Mouse (Mus musculus) hindbrain, embryonic 15.5 days (tissue): ENCODE measurements around the gene Abcf2. TPM values are rescaled to one million over a fixed set of nuclear protein-coding genes. Genes with fewer than 3 reads are reported as not detected.
"Not testable (repeated sequence)": the region's sequence is repeated elsewhere in the genome, so short reads cannot be mapped to it uniquely, and the experiment has no call there.

Source experiments
- ATAC-seq: fragments of 200-750 bp; cut with Nextera tagmentation; 2 replicates; pipeline ENCODE4 v1.8.0; 2017; ENCODE audit warnings: low read depth, moderate number of reproducible peaks, moderate TSS enrichment; ENCODE audit not compliant: low FRiP score
- H3K27ac ChIP-seq: fragments of 300-500 bp; sonication (generic); replicated peaks from 2 replicates; pipeline ENCODE4 v1.5.1; 2015; ENCODE audit warnings: mild to moderate bottlenecking, inconsistent platforms
- H3K27me3 ChIP-seq: fragments of 300-500 bp; sonication (generic); 2 replicates; pipeline ENCODE4 v1.6.1; 2015; ENCODE audit warnings: control low read depth, inconsistent platforms
- H3K36me3 ChIP-seq: fragments of 300-500 bp; sonication (generic); 2 replicates; pipeline ENCODE4 v1.6.1; 2015; ENCODE audit warnings: control low read depth, inconsistent platforms
- H3K4me1 ChIP-seq: fragments of 300-500 bp; sonication (generic); replicated peaks from 2 replicates; pipeline ENCODE4 v1.6.1; 2015; ENCODE audit warnings: control low read depth, inconsistent platforms
- H3K4me2 ChIP-seq: fragments of 300-500 bp; sonication (generic); 2 replicates; pipeline ENCODE4 v1.6.1; 2015; ENCODE audit warnings: moderate library complexity, mild to moderate bottlenecking, inconsistent platforms
- H3K4me3 ChIP-seq: fragments of 300-500 bp; sonication (generic); 2 replicates; pipeline ENCODE4 v1.5.1; 2015; ENCODE audit warnings: mild to moderate bottlenecking, inconsistent platforms
- H3K9ac ChIP-seq: fragments of 300-500 bp; sonication (generic); 2 replicates; pipeline ENCODE4 v1.6.1; 2015; ENCODE audit warnings: inconsistent platforms
- H3K9me3 ChIP-seq: fragments of 300-500 bp; sonication (generic); 2 replicates; pipeline ENCODE4 v1.6.1; 2016; ENCODE audit warnings: control low read depth, inconsistent platforms
- WGBS: fragments of 180-500 bp; shearing (Covaris S2); methylation state at CpG from one replicate; pipeline ENCODE4 v1.1.7; 2015; 5-methylcytosine and 5-hydroxymethylcytosine counted together
- polyA plus RNA-seq: library from polyadenylated mRNA; unstranded; fragments of >200 nt; fragmentation: Nextera tagmentation; extraction: Ambion mirVana; gene quantifications from 2 replicates; pipeline ENCODE4 v1.2.1, GENCODE M21; 2015

The Abcf2 gene
- polyA plus RNA-seq, 1 experiment from 2014 or later: 82.1 TPM

DNA sequence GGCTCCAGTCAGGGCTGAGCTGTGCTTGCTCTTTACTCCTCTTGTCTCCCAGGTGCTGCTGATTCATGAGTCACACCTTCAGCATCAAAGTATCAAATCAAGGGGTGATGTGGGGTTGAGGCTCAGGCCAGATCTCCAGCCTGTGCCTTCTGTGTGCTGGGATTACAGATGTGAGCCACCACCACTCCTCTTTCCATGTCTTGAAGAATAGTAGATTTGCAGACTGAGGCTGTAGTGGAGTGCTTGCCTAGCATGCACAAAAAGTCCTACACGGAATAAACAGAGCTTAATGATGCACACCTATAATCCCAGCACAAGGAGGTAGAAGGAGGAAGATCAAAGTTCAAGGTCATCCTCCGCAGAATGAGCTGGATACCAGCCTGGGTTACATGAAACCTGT, 20.6 kb downstream of the Abcf2 start, which contains the start of gene 4931409K22Rik:
Gene 4931409K22Rik, minus strand, starts transcription at position 101 of the 400 bp plus-strand sequence.
- Histone ChIP-seq H3K4me3 (no peak within 1 kb of the TSS), H3K36me3 (no peaks in the 10 kb centered on the region)
- 81% methylated on average over 2 of the region's 2 CpGs for WGBS

DNA sequence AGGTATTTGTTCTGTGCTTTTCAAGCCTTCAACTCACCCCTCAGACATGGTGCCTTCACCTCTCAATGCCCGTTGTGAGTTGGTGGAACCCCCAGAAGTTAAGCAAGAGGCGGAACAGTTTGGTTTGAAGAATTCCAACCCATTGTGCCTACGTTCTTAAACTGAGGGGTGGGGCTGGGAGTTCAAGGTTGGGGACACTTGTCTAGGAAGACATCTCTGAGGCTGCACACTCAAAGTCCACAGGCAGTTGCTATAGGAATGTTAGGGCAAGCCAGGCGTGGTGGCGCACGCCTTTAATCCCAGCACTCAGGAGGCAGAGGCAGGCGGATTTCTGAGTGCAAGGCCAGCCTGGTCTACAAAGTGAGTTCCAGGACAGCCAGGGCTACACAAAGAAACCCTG, 21.9 kb downstream of the Abcf2 start:
- H3K9me3 ChIP-seq, H3K9ac ChIP-seq, H3K36me3 ChIP-seq, H3K27ac ChIP-seq, H3K27me3 ChIP-seq, ATAC-seq, H3K4me3 ChIP-seq, H3K4me2 ChIP-seq: not testable (repeated sequence)
- peaks cover 17% of the 10 kb centered on the region for H3K4me1 ChIP-seq
- 90% methylated on average over 7 of the region's 7 CpGs for WGBS

More for the DNA sequence above, 20.6 kb downstream of the Abcf2 start, which contains the start of gene 4931409K22Rik:
- no peak for ATAC-seq
- no peaks in the 10 kb centered on the region for H3K9me3 ChIP-seq
- no peaks in the 10 kb centered on the region for H3K27me3 ChIP-seq
- H3K4me2 ChIP-seq: no peak within 1 kb of the TSS
- peaks cover 4% of the 10 kb centered on the region for H3K4me1 ChIP-seq
- H3K27ac ChIP-seq: no peak within 1 kb of the TSS
- no peak within 1 kb of the TSS for H3K9ac ChIP-seq

DNA sequence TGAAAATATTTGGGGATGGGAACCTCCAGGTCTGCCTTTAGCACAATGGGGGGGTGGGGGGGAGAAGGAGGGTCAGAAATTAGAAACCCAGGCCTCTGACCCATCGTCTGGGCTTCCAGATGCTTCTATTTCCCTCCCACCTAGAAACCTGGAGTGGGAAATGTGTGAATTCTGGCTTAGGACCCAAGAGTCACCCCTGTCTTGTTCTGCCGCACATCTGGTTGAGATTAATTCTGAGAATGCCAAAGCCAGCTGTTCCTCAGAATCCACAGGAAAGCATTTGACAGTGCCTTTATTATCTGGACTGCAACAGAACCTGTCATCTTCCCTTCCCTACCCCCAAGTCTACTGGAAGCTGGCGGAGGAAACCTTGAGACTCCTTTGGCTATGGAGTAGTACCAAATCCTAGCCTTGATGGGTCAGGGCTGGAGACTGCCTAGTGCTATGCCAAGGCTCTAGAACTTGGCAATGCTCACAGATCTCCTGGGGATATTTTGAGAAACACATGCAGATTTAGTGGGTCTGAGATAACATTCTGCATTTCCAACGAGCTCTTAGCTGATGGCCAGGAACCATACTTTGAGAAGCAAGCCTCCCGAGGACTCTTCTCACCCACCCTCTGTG, 23.5 kb downstream of the Abcf2 start:
- no peak overlapping the region for H3K4me2 ChIP-seq
- ATAC-seq: no peak
- no peaks in the 10 kb centered on the region for H3K36me3 ChIP-seq
- H3K27me3 ChIP-seq: no peaks in the 10 kb centered on the region
- H3K27ac ChIP-seq: no peak overlapping the region
- no peak overlapping the region for H3K4me3 ChIP-seq
- WGBS: 75% methylated on average over 5 of the region's 5 CpGs
- H3K9me3 ChIP-seq: no peaks in the 10 kb centered on the region
- H3K9ac ChIP-seq: no peak overlapping the region
- H3K4me1 ChIP-seq: peaks cover 19% of the 10 kb centered on the region

DNA sequence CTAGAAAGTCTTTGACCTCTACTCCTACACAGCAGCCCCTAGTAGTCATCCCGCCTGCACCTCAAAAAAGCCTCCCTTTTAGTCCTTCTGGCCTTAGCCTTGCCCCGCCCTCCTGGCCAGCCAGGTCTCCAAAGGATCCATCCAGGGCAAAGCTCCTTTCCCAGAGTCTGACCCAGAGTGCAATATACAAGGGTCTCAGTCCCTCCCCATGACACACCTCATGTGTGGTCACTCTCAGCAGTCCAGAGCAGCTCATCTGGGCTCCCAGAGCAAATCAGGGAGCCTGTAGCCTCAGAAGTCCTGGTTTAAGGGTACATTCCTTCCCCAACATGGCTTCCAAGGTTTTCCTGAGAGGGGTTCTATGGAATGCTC, 26.0 kb downstream of the Abcf2 start:
- H3K27ac ChIP-seq: peak overlapping the region; percentile 46; the same call in 1 of the 2 replicates
- H3K4me1 ChIP-seq: peaks cover 19% of the 10 kb centered on the region
- no peaks in the 10 kb centered on the region for H3K27me3 ChIP-seq
- H3K4me3 ChIP-seq: no peak overlapping the region
- no peaks in the 10 kb centered on the region for H3K9me3 ChIP-seq
- H3K9ac ChIP-seq: no peak overlapping the region
- no peaks in the 10 kb centered on the region for H3K36me3 ChIP-seq
- peak overlapping the region; percentile 42 for H3K4me2 ChIP-seq
- 48% methylated on average over 2 of the region's 2 CpGs for WGBS
- ATAC-seq: no peak

DNA sequence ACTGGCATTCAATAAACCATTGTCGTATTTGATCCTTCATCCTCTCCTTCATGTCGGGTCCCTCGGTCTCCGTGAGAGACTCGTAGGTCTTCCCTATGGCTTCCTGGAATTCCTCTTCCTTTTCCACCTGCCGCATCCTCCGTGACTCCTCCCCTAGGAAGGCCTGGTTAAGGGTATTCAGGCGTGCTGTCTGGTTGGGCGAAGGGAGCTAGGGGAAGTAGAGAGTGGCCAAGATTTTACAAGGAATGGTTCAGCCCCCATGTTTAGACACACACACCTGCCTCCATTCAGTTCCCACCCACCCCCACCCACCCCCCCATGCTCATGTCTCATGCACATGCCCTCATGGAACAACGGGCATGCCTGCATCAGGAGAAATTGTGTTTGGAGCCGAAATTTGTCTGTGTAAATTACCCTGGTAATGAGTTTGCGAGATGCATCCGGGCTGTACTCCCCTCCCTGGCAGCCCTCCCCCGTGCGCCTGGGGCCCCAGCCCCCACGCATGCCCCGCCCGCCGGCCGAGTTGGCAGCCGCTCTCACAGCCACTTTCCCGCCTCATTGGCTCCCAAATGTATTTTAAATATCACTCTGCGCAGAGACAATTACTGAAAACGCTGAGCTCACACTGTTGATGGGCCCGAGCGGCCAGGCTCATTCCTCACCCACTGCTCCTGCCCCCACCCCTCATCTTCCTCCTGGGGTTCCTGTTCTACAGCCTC, 26.5 kb downstream of the Abcf2 start:
- 18% methylated on average over 26 of the region's 26 CpGs for WGBS
- Histone ChIP-seq H3K36me3 (no peaks in the 10 kb centered on the region), H3K4me1 (peaks cover 19% of the 10 kb centered on the region), H3K27ac (peak overlapping the region; percentile 46), H3K9me3 (no peaks in the 10 kb centered on the region), H3K4me3 (no peak overlapping the region), H3K9ac (no peak overlapping the region), H3K27me3 (no peaks in the 10 kb centered on the region), H3K4me2 (peak overlapping the region; percentile 42)
- peak; percentile 86 for ATAC-seq

DNA sequence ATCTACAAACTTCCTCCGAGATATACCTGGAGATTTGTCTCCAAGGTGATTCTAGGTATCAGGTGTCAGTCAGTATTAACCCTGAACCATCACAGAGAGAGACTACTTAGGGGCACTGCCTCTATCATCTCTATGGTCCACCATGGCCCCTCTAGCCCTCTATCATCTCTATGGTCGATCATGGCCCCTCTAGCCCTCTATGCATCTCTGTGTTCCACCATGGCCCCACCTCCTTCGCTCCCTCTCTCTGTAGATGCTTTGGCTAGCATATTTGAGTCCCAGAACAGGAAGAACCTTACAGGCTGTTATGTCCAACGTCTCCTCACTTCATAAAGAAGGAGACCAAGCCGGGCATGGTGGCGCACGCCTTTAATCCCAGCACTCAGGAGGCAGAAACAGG, 34.6 kb downstream of the Abcf2 start:
- no peaks in the 10 kb centered on the region for H3K9me3 ChIP-seq
- H3K27me3 ChIP-seq: no peaks in the 10 kb centered on the region
- no peak for ATAC-seq
- no peak overlapping the region for H3K4me3 ChIP-seq
- no peaks in the 10 kb centered on the region for H3K36me3 ChIP-seq
- H3K27ac ChIP-seq: no peak overlapping the region
- H3K9ac ChIP-seq: no peak overlapping the region
- no peak overlapping the region for H3K4me2 ChIP-seq
- 77% methylated on average over 7 of the region's 7 CpGs for WGBS
- H3K4me1 ChIP-seq: no peaks in the 10 kb centered on the region

DNA sequence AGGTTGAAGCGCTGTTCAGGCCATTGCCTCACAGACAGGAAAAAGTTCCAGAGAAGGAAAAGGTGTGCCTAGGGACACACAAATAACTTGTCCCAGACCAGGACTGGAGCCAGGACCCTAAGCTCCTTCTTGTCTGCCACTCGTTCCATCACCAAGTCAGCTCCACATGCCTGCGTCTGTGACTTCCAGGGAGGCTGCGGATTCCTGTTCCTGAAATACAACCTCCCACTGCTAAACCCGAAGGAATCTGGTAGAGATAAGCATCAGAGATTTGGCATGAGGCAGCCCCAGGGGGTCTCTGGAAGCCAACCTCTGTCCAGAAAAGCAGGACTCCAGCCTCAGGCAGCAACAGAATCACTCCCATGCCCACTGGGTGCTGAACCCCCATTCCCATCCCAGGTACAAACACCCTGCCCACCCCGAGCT, 36.1 kb downstream of the Abcf2 start:
- H3K4me3 ChIP-seq: no peak overlapping the region
- H3K4me1 ChIP-seq: peaks cover 8% of the 10 kb centered on the region; the same call in 1 of the 2 replicates
- H3K9ac ChIP-seq: no peak overlapping the region
- no peak overlapping the region for H3K27ac ChIP-seq
- ATAC-seq: no peak
- no peaks in the 10 kb centered on the region for H3K36me3 ChIP-seq
- H3K27me3 ChIP-seq: no peaks in the 10 kb centered on the region
- no peak overlapping the region for H3K4me2 ChIP-seq
- H3K9me3 ChIP-seq: no peaks in the 10 kb centered on the region
- 53% methylated on average over 6 of the region's 6 CpGs for WGBS

DNA sequence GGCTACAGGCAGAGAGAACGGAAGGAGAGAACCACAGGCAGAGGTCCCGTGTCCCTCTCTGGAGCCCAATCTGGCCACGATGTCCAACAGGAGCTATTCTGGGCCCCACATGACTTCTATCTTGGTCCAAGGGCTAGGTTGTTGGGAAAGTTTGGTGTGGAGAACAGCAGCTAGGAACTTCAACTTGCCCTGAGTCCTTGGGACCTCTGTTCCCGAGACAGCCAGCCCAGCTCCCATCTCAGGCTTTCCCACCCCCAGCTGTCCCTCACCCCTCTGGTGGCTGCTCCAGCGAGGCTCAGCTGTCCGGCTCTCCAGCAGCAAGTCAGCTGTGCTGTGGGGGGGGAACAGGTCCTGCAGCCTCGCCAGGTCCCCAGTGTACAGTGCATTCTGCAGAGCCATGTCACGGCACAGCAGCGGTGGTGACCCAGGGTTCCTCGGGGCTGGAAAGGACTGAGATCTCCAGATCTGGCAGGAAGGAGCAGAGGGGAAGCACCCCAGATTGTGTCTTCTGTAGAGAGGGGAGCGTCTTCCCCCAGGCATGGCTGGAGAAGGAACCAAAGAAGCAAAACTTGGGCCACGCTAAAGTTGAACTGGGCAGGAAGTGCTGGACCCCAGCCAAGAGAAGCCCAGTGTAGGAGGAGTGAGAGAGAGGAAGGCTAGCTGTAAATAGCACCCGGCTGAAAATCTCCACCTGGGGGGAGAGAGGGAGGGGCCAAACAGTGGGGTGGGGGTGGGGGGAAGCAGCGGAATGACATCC, 36.7 kb downstream of the Abcf2 start, which contains the start of gene Asb10:
Gene Asb10, minus strand, starts transcription at position 592 of the 757 bp plus-strand sequence.
- H3K4me3 ChIP-seq: no peak within 1 kb of the TSS
- no peak within 1 kb of the TSS; the same call in 1 of the 2 replicates for H3K4me2 ChIP-seq
- no peak for ATAC-seq
- 46% methylated on average over 14 of the region's 14 CpGs for WGBS
- no peak within 1 kb of the TSS for H3K9ac ChIP-seq
- H3K4me1 ChIP-seq: peaks cover 8% of the 10 kb centered on the region; the same call in 1 of the 2 replicates
- H3K27ac ChIP-seq: no peak within 1 kb of the TSS
- no peaks in the 10 kb centered on the region for H3K9me3 ChIP-seq
- H3K27me3 ChIP-seq: no peaks in the 10 kb centered on the region
- no peaks in the 10 kb centered on the region for H3K36me3 ChIP-seq

DNA sequence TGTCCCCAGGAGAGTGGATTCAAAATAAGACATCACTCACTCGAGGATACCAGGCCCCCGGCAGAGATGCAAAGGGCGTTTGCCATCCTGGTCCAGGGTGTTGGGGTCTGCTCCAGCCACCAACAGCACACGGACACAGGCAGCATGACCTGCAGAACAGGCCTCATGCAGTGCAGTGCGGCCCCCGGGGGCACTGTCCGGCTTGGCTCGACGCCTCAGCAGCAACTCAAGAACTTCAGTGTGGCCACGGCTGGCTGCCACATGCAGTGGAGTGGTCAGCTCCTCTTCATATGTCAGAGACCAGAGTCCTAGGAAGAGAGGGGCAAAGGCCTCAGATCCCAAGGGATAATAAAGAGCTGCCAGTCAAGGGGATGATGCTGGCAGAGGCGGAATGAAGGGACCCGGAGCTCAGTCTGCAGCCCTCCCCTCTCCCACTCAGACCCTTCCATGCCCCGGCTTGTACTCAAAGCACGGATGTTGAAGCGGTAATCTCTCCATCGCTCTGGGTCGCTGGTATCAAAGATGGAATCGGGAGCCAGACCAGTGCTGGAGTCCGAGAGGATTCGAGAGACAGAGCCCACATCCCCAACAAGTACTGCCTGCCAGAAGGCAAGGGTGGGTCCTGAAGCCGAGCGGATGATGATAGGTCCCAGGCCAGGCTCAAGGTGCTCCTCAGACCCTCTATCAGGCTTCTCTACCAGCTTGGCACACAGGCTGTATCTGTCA, 37.5 kb downstream of the Abcf2 start:
- H3K9ac ChIP-seq: no peak overlapping the region
- no peak overlapping the region for H3K27ac ChIP-seq
- H3K36me3 ChIP-seq: no peaks in the 10 kb centered on the region
- H3K4me2 ChIP-seq: no peak overlapping the region
- H3K27me3 ChIP-seq: no peaks in the 10 kb centered on the region
- no peaks in the 10 kb centered on the region for H3K9me3 ChIP-seq
- ATAC-seq: no peak
- peaks cover 8% of the 10 kb centered on the region; the same call in 1 of the 2 replicates for H3K4me1 ChIP-seq
- H3K4me3 ChIP-seq: no peak overlapping the region
- 83% methylated on average over 22 of the region's 22 CpGs for WGBS

DNA sequence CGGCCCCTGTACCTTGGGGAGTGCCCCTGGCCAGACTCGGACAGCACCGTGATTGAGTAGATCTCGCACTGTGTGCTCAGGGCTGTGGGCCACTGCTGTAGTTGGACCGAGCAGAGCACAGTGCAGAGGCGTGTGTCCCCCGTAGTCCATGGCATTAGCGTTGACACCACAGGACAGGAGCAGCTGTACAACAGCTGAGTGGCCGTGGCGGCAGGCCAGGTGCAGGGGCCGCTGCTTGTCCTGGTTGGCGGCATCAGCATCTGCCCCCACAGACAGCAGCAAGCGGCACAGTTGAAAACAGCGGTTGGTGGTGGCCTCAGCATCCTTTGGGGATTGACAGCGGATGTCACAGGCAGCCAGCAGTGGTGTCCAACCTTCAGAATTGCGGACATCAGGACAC, 39.6 kb downstream of the Abcf2 start:
- H3K9me3 ChIP-seq: no peaks in the 10 kb centered on the region
- H3K9ac ChIP-seq: no peak overlapping the region
- H3K36me3 ChIP-seq: no peaks in the 10 kb centered on the region
- no peak for ATAC-seq
- peaks cover 8% of the 10 kb centered on the region; the same call in 1 of the 2 replicates for H3K4me1 ChIP-seq
- no peak overlapping the region for H3K4me3 ChIP-seq
- H3K27me3 ChIP-seq: 0 out of 2 replicates have a peak, but pooled peaks cover 5% of the 10 kb centered on the region
- H3K4me2 ChIP-seq: no peak overlapping the region
- 62% methylated on average over 16 of the region's 16 CpGs for WGBS
- H3K27ac ChIP-seq: no peak overlapping the region

DNA sequence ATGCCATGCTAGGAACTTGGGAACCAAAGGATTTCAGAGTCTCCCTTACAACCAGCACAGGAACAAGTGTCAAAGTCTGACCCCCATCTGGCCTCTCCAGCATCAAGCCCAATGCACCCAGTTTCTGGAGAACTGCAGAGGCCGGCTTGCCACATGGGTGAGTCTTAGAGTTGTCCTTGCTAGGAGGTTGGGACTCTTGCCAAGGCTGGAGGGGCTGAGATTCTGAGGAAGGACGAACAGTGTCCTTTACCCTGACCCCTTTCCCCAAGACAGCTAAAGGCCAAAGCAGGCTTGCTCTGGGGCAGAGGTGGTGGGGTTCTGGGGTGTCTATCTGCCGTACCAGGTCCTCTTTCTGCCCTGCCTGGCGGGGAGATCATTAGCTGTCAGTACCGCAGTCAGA, 40.8 kb downstream of the Abcf2 start:
- no peak overlapping the region for H3K27ac ChIP-seq
- H3K9ac ChIP-seq: no peak overlapping the region
- H3K4me2 ChIP-seq: no peak overlapping the region
- H3K9me3 ChIP-seq: no peaks in the 10 kb centered on the region
- 73% methylated on average over 5 of the region's 5 CpGs for WGBS
- H3K4me3 ChIP-seq: no peak overlapping the region
- H3K27me3 ChIP-seq: peaks cover 15% of the 10 kb centered on the region; the same call in 1 of the 2 replicates
- ATAC-seq: no peak
- H3K36me3 ChIP-seq: no peaks in the 10 kb centered on the region
- H3K4me1 ChIP-seq: peaks cover 8% of the 10 kb centered on the region; the same call in 1 of the 2 replicates
